Mouse (Mus musculus) left cerebral cortex, adult 8-10 months (tissue): ENCODE measurements around the gene Il9. TPM values are rescaled to one million over a fixed set of nuclear protein-coding genes. Genes with fewer than 3 reads are reported as not detected.

Experiments used
- total RNA-seq, 4 experiments: library from RNA; stranded (reverse); gene quantifications; 2 replicates each; pipeline ENCODE4 v1.2.4; 2022

Il9 gene
- total RNA-seq, 4 experiments from 2014 or later: not detected

Other genes starting within 250 kb of the Il9 start
- gene Neurog1, start 230.1 kb downstream of the Il9 start, total RNA-seq: not detected
- 100 to 1,000 TPM; 124 to 142 (median 136) TPM for gene Cxcl14, start 185.7 kb downstream of the Il9 start, total RNA-seq
- not detected for gene Gm3045, start 55.7 kb downstream of the Il9 start, total RNA-seq
- gene Slc25a48, start 43.9 kb downstream of the Il9 start, total RNA-seq: under 1 TPM in 2 of 4 experiments, not detected in 2; 0.09 to 0.11 TPM
- gene Fbxl21, start 40.2 kb upstream of the Il9 start, total RNA-seq: 10 to 100 TPM; 11.7 to 14.0 (median 11.9) TPM
- gene Lect2, start 66.3 kb upstream of the Il9 start, total RNA-seq: not detected
- 1 to 10 TPM; 4.5 to 5.1 (median 4.9) TPM for gene Tgfbi, start 127.3 kb upstream of the Il9 start, total RNA-seq
- 10 to 100 TPM; 23.7 to 25.7 (median 23.8) TPM for gene Smad5, start 220.8 kb upstream of the Il9 start, total RNA-seq